Mouse (Mus musculus) mature B cell (primary cell): ENCODE measurements around the gene Hsf2bp.

ENCODE experiments used
- in situ Hi-C: fragments of 300-500 bp; cut with MboI; formaldehyde crosslinking; loops from 2 replicates; pipeline ENCODE4 v1.14.3; 2019

The Hsf2bp gene

DNA sequence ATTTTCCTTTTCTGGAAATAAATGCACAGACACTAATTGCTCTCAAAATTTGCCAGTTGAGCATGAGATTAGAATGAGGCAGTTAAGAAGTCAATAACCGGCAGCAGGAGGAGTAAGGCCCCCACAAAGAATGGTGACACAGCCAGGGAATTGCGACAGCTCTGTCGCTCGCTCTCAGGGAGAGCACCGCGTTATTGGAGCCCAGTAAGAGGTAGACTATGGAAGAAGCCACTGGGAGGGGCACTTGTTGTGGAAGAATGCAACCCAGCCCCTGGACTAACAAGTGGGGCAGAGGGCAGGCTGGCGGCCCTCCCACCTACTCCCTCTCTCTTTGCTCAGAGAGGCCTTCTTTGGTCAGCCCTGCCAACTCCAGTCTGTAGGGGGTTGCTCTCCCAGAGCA, 4.5 kb downstream of the Hsf2bp start:
- in situ Hi-C loops: no loop called here

DNA sequence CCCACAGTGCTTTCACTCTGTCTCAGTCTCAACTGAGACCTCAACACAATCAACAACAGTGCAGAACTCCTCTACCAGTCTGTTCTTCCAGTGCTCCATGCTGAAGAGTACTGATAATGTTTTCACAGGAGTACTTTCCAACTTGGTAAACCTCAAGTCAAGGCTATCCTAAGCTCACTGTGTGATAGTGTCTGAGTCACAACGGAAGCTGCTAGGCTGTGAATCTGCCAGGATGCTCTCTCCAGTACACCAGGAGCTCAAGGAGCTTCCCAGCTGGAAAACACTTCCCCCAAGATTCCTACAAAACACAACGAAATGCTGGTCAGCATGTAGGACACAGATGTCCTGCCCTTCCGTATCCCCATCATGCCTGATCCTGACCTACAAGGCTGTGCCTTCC, 7.8 kb downstream of the Hsf2bp start:
- in situ Hi-C loops: loop anchor here (5.0 to 10.0 kb wide), 2 partner anchors 154 to 341 kb away; no protein-coding TSS in a partner anchor

DNA sequence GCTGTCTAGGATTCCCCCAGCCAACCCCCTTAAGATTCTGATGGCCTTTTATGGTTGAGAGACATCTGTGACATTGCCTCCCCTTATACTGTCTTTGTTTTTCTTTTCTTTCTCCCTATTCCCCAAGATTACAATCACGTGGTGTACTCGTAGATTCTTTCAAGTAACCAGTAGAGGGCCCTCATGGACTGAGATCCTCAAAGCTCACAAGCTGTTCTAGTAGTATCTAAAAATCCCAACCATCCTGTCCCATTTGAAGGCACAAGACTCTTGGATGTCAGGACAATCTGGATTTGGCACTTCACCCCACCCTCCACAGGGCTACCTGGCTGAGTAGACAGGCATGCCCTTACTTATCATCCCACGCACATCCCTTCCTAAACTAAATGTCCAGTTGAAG, 8.5 kb downstream of the Hsf2bp start:
- in situ Hi-C loops: loop anchor here (5.0 to 10.0 kb wide), 2 partner anchors 153 to 340 kb away; no protein-coding TSS in a partner anchor

DNA sequence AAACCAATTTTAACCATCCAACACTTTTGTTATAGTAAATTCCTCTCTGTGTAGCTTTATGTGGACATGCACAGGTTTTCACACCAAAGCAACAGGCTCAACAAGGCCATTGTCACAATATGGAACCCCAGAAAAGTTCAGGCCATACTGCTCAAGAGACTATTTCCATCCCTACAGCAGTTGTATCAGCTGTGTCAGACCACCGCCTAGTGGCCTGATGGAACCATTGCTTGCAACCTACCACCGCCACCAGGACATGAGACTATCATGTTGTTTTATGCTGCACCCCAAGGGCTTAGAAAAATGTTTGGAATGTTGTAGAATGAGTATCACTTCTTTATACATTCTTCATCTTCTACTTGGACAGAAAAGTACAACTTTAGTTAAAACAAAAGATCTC, 10.8 kb downstream of the Hsf2bp start:
- in situ Hi-C loops: loop anchor here (5.0 to 10.0 kb wide), 2 partner anchors 151 to 338 kb away; no protein-coding TSS in a partner anchor

DNA sequence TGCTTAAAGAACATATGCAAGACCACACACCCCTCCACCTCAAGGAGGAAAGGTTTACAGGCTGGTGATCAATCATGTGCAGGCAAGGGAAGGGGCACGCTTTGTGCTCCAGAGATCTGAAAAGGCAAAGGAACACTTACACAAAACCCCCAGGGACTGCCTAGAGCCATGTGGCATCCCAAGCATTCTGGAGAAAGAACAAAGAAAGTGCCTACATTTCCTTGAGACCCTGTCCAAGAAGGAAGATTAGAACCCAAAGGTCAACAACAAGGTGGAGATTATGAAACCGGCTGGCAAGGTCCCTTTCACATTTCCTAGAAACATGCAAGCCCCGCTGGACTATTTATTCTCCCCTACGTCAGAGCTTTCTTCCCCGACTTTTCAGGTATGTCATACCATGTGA, 11.5 kb downstream of the Hsf2bp start:
- in situ Hi-C loops: loop anchor here (5.0 to 10.0 kb wide), 2 partner anchors 150 to 337 kb away; no protein-coding TSS in a partner anchor

DNA sequence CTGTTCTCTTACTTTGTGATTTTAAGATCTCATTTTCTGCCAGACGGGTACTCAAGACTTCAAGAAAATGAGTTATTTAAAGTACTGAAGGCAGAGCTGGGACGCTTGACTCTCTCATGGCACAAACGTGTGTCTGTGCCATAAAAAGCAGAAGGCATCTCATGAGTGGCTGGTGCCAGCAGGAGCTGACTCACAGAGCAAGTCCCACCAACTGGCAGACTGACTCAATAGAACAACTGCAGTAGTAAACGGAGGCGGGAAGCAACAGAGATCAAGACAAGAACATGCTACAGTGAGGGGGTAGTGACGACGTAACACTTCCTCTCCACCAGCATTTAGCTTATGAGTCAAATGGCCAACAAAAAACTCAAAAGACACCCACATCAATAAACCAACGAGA, 13.1 kb downstream of the Hsf2bp start:
- in situ Hi-C loops: loop anchor here (10.0 kb wide), 1 partner anchor 148 kb away; no protein-coding TSS in a partner anchor

DNA sequence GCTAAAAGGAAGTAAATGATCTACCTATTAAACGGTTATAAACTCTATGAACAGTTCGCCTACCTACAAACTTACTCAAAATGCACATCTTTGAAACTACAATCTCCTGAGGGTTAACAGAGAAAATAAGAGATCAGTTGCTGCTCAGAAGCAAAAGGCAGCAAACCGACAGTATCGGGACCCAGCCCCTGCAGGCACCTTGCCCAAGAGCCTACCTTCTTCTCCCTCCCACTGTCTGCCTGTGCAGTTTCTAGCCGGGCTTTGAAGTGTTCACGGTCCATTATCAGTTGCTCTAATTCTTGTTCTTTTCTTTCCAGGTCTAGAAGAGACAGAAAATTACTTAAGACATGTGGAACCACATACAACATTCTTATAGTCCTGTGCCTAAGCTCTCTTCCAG, 13.6 kb downstream of the Hsf2bp start:
- in situ Hi-C loops: loop anchor here (10.0 kb wide), 1 partner anchor 148 kb away; no protein-coding TSS in a partner anchor

DNA sequence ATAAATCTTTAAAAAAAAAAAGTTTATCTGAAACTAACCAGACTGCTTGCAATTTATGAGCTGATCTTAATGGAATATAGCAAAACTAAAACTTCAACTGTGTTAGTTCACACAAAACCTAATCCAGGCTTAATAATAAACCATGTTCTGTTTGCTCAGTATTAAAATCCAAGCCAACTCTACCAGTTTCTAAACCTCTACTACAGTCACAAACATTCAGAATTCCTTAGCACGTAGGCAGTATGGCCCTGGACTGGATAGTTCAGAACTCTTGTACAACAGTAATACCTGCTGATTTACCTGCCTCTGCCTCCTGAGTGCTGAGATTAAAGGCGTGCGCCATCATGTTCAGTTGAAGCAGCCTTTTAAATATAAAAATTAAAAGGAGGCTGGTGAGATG, 14.2 kb downstream of the Hsf2bp start:
- in situ Hi-C loops: loop anchor here (10.0 kb wide), 1 partner anchor 147 kb away; no protein-coding TSS in a partner anchor

DNA sequence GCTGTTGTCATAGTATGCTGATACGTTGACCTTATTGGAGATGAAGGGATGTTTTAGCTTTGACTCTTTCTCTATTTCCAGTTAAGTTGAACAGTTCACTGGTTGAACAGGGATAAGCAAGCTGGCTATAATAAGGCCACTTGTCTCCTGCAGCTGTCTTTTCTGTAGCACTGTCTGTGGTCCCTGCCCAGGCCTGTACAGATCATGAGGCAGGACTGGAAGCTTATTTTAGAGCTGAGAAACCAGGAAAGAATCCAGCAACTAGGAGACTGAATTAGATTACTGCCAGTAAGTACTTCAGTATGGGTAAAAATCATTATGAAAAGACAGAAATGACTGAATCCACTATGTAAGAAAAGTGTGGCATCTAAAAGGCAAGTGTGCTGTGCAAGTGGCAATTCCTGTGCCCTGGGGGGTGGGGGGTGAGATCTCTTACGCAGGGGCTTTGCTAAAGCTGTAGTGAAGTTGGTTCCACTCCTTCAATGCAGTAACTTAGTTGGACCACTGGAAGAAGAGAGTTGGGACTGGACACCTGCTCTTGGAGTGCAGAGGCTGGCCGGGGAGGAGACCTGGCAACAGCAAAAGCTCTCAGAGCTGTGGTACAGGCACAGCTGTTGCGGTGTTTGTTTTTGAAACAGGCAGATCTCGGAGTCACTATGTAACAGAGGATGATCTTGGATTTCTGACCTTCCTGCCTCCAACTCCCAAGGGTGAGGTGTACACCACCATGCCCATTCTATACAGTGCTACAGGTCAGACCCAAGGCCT, 17.8 kb downstream of the Hsf2bp start:
- in situ Hi-C loops: no loop called here

DNA sequence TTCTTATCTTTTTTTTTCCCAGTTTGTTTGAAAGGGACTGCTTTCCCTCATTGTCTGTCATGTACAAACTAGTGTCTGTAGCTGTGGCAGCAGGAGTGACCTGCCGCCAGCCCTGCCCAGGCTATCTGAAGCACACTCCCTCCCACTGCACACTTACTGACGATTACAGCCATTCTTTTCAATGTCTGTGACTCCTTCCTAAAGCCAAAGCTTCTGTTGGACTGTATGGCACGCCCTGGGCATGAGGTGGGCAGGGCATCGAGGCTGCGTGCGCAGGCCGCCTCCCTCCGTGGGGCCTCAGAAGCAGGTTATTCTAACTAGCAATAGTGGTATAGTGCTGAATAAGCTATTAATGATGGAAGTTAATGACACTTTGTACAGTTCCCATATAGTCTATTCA, 19.7 kb downstream of the Hsf2bp start:
- in situ Hi-C loops: no loop called here

DNA sequence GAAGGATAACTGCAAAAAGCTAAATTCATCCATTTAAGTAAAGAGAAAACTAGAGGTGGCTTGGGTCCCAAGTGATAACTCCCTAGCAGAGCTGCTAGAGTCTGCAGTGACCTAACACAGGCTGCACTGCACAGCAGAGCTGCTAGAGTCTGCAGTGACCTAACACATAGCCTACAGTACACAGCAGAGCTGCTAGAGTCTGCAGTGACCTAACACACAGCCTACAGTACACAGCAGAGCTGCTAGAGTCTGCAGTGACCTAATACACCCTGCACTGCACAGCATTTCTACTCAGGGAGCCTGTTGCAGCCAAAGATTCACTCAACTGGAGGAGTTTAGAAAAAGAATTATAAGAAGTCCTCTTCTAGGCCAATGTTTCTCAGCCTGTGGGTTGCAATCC, 22.5 kb downstream of the Hsf2bp start:
- in situ Hi-C loops: no loop called here

DNA sequence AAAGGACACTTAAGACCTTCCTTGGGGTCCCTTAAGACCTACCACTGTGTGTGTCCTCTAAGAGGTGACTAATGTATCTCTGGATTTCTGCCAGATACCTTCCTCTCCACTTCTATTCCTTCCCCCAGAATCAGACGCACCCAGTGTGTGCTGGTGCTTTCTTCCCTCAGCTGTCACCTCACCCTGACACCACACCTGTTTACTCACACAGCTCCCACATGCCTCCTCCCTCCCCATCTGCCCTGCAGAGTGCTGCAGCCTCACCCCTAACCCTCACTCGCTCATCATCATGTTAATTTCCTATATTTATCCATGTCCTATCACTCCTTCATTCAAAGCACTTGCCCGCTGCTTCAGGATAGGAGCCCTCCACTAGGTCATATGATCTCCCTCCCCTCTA, 23.9 kb downstream of the Hsf2bp start:
- in situ Hi-C loops: no loop called here

DNA sequence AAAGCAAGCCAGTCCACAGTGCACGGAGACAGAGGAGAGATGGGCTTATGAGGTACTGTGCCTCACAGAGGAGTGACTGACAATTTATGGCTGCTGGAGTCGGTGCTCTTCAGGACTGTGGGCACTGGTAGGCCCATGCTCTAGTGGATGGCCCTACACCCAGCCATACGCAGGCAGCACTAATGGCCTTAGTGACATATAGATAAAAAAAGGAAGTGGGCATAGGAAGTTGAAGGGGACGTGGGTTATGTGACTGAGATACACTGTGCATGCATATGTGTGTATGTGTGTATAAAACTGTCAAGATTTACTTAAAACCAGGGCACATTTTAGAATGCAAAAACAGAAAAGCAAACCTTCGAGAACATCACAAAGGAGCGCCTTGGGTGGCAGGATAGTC, 24.5 kb downstream of the Hsf2bp start:
- in situ Hi-C loops: no loop called here

DNA sequence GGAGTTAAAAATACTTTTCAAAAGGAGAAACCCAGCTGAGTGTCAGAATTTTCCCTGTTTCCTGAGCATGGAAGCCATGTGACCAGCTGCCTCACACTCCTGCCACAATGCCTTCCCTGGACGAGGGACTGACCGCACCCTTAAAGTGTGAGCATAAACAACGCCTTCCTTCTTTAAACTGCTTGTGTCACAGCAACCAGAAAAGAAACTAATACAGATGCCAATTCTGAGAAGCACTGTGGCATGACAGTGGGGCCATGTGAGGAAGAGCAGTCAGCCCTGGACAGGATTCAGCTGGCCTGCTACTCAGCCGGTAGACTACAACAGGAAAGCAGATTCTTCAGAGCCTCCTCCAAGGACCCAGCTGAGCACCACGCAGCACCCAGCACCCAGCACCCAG, 29.3 kb downstream of the Hsf2bp start:
- in situ Hi-C loops: no loop called here

DNA sequence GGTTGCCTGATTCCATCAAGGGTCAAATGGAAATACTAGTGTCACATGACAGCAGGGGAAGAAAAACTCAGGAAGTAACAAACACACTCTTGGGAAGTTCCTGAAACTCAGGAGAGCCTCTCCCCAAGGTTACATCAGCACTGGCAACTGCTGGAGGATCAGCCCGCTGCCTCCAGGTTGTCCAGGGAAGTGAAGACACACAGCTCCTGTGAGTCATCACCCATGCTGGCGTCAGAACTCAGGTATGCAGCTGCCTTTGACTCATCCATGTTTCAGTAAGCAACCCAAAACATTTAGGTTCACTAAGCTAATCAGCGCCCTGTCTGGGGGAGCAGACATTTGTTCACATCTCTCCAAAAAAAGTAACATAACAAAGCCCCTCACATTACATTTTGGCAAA, 32.9 kb downstream of the Hsf2bp start:
- in situ Hi-C loops: no loop called here

DNA sequence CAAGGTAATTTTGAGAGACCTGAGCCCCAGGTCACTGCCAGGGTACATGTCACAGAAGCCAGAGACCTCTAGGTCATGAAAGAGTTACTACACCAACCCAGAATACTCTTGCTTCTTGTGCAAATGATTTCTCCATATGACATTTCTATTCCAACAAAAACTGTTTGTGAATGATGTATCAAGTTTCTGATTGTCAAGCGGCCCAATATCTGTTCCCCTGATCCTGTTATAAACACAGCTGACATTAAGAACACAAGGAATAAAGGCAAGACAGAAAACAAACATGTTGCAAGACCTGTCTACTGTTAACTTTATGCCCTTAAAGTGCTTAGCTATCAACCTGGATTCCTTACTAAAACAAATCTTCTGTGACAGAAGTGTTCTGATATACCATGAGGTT, 37.8 kb downstream of the Hsf2bp start:
- in situ Hi-C loops: no loop called here

DNA sequence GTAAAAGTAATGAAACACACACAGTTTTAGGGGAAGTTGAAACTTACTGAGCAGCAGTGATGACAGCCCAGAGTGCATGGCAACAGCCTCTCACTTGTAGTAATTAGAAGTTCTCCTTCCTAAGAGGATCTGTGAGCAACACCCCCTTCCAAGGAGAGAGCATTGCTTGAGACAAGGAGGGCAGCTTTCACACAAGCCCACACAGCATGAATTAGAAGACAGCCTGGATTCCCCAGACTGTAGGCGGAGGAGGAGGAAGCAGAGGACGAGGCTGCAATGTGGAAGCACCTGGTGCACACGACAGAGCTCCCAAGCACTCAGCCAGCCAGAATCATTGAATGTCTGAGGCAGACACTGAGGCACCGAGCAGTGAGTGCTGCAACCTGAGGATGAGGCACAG, 39.8 kb downstream of the Hsf2bp start:
- in situ Hi-C loops: no loop called here

DNA sequence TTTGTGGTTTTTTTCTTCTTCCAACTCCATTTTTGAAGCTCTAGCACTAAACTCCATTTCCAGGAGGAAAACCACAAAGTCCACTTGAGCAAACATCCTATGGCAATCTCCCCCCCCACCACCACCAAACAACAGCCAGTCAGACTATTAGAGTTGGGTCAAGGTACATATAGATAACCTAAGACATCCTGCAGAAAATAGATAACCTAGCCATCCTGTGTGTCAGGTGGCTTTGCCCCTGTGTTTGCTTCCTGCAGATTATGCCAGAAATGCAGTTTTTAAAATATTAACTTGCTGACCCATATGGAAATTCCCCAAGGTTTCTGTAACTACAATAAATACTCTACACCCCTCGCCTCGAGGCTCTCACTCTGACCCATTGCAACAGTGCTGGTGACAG, 40.4 kb downstream of the Hsf2bp start:
- in situ Hi-C loops: no loop called here

DNA sequence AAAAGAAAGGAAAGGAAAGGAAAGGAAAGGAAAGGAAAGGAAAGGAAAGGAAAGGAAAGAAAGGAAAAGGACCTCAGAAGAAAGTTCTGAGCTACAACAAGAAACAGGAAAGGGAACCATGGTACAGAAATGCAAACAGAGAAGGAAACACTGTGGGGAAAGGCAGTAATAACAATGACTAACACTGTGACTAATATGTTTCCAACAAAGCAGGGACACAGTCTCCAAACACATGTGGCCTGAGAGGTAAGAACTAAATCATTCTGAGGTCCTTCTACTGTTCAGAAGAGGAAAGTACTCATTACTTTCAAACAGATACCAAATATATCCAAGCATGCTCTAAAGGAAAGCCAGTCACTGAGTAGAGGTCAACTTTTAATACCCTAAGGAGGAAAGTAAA, 42.0 kb downstream of the Hsf2bp start:
- in situ Hi-C loops: no loop called here

DNA sequence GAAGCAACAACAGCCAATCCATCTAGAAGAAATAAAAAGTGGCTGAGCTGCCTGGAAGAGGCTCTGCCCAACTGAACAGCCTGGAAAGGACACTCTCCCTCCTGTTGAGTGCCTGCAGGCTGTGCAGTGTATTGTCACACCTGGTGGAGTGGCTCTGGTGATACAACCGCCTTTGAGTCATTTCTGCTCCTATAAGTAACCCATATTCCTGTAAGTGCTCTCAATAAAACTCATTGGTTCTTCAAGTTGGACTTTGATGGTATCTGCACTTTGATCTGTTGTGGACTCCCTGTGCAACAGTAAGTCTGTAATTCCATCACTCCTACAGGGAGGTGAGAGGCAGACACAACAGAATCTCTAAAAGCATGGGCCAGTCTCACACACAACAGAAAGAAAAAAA, 42.8 kb downstream of the Hsf2bp start:
- in situ Hi-C loops: no loop called here

DNA sequence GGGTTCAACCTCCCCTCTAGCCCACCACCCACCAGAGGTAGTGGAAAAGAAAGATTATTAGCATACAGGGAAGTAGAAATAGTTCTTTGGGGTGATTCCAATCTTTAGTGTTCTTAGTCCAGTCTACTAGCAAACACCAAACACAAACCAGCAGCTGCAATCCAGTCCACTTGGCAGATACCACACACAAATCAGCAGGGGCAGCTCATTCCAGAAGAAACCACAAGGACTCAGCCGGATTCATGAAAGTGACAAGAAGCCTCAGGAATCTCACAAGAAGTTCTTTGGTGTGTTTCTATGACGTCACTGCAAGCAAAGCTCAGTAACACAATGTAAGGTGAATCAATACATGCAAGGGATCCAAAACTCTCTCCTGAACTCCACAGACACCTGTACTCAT, 44.1 kb downstream of the Hsf2bp start:
- in situ Hi-C loops: no loop called here

DNA sequence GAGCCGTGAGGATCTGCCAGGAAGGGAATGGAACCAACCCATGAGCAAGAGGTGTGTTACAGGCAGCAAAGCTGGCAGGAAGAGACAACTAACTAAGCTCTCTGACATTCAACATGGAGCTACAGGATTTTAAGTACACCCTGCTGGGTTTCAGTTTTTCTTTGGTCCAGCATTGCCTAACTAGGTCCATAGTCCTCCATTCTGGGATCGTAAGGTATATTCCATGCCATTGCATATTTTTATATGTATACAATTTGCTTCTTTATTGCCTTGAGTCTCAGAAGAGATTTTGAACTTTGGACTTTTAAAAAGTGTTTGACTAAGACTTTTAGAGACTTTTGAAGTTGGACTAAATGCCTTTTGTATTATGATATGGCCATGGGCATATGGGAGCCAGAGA, 47.1 kb downstream of the Hsf2bp start:
- in situ Hi-C loops: no loop called here

DNA sequence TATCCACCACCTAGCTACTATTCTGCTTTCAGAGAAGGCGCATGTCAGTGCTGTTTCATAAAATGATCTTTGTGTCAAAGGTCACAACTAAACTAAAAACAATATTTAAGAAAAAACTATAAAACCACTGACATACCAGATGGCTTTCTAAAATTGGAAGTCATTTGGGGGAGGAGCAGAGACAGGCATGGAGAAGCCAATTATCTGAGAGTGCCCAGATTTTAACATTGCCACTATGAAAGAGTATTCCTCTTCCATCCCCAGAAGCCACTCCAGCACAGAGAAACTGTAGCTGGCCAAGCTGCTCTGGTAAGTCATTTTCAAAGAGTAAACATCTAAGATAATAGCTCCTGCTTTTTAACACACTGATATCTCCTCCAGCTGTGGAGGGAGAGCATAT, 49.2 kb downstream of the Hsf2bp start:
- in situ Hi-C loops: no loop called here

DNA sequence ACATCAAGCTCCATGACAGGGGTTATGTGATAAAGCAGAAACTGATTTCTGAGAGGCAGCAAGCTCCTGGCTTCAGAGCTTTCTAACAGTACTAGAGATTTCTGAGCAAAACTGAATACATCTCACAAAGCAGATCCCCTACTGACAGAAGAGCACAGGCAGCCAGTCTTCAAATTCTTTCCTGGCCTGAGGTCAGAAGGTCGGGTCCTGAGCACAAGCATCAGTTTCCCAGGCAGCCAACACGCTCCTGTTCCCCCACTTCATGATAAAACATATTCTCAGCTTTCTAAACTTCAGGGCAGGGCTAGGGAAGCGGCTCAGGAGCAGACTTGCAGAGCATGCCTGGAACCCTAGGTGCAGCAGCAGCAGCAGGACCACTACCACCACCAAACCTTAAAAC, 52.7 kb downstream of the Hsf2bp start:
- in situ Hi-C loops: no loop called here
